In the genomic region with DNA sequence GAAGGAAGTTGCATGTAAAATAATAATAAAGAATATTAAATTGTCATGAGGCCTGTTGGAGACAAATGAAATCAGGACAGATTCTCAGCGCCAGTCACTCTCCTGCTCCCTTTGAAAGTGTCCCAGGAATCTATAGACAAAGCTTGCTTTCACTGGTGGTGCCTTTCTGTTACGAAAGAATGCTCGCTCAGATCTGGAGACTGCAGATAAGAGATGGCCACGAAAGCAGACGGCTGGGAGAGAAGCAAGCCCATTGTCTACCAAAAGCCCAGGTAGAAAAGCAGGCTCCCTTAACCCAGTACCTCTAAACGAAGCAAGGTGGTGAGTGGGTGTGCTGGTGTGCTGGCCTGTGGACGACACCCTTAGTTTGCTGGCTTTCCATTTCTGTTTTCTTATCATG, we compare ENCODE assay signal across 26 mouse cellular contexts. TPM values are rescaled to one million over a fixed set of nuclear protein-coding genes. Genes with fewer than 3 reads are reported as not detected.
DNase-seq lines count a peak whose midpoint lies in the region; ATAC-seq lines count a peak whose summit lies in the region.
"Had no signal": no experiment of that assay in that cellular context is flagged by ENCODE, and none has a peak within 500 bp of the region (broad histone marks: within the 10 kb centered on the region; RNA-seq: fewer than 3 reads in every experiment).

No protein-coding gene starts in this region.

- H3K9ac ChIP-seq in heart, embryonic 13.5 days, result no peak overlapping the region
- no peak overlapping the region for H3K9ac ChIP-seq in hindbrain, embryonic 15.5 days
- no peak overlapping the region for H3K9ac ChIP-seq in hindbrain, embryonic 16.5 days (ENCODE audit: low read depth, low read length)
- H3K9ac ChIP-seq: embryonic facial prominence, embryonic 15.5 days had no signal

- 29% methylated on average over 7 of the region's 7 CpGs for WGBS in heart, embryonic 13.5 days
- 60% methylated on average over 7 of the region's 7 CpGs for WGBS in hindbrain, embryonic 15.5 days
- WGBS in hindbrain, embryonic 16.5 days, result 51% methylated on average over 7 of the region's 7 CpGs

- H3K9me3 ChIP-seq in heart, embryonic 13.5 days, result no peaks in the 10 kb centered on the region
- H3K9me3 ChIP-seq in hindbrain, embryonic 15.5 days, result no peaks in the 10 kb centered on the region
- H3K9me3 ChIP-seq in hindbrain, embryonic 16.5 days (ENCODE audit: control insufficient read depth, low read length), result no peaks in the 10 kb centered on the region
- H3K9me3 ChIP-seq: embryonic facial prominence, embryonic 15.5 days; forebrain, embryonic 10.5 days had no signal

- no peak for DNase-seq in frontal cortex, postnatal 25 days (ENCODE audit: low spot score in 2 of 2)
- no peak for DNase-seq in heart, adult 8-10 months (ENCODE audit: low spot score)
- peak; percentile 20 for DNase-seq in brain, adult 2 months (ENCODE audit: low read depth, low spot score)
- DNase-seq in yolk sac, embryonic 10.5 days (ENCODE audit: low spot score), result no peak
- DNase-seq: adrenal gland, adult 8-10 months; adrenal gland, postnatal 36 days; B cell, adult 2 months; cerebellum, adult 11 months; cerebellum, adult 8-10 months; cerebellum, postnatal 14 days; embryo, embryonic 11 days; gastrocnemius, postnatal 10 days; heart, adult 2 months; heart, postnatal 4 days had no signal

- H3K4me3 ChIP-seq in heart, embryonic 13.5 days, result no peak overlapping the region
- no peak overlapping the region for H3K4me3 ChIP-seq in hindbrain, embryonic 15.5 days
- no peak overlapping the region for H3K4me3 ChIP-seq in hindbrain, embryonic 16.5 days (ENCODE audit: low read length)
- H3K4me3 ChIP-seq: embryonic facial prominence, embryonic 15.5 days; erythroblast, embryonic 14.5 days; forebrain, embryonic 10.5 days; heart, adult 2 months had no signal

- H3K27me3 ChIP-seq in heart, embryonic 13.5 days (replicated peaks), result no peaks in the 10 kb centered on the region
- H3K27me3 ChIP-seq in hindbrain, embryonic 15.5 days, result no peaks in the 10 kb centered on the region
- no peaks in the 10 kb centered on the region for H3K27me3 ChIP-seq in hindbrain, embryonic 16.5 days (replicated peaks; ENCODE audit: control insufficient read depth, insufficient read depth, low read length)
- H3K27me3 ChIP-seq: embryonic facial prominence, embryonic 15.5 days had no signal

- H3K27ac ChIP-seq in heart, embryonic 13.5 days (replicated peaks), result no peak overlapping the region
- H3K27ac ChIP-seq in hindbrain, embryonic 15.5 days (replicated peaks), result 0 out of 2 replicates have a peak overlapping the region, but pooled peaks have one; percentile 25
- H3K27ac ChIP-seq in hindbrain, embryonic 16.5 days (ENCODE audit: low read depth, low read length), result no peak overlapping the region
- H3K27ac ChIP-seq: embryonic facial prominence, embryonic 15.5 days; forebrain, embryonic 10.5 days; heart, adult 2 months had no signal

- peak overlapping the region; percentile 28; the same call in 1 of the 2 replicates for H3K4me2 ChIP-seq in heart, embryonic 13.5 days
- no peak overlapping the region for H3K4me2 ChIP-seq in hindbrain, embryonic 15.5 days
- H3K4me2 ChIP-seq in hindbrain, embryonic 16.5 days (ENCODE audit: low read length), result no peak overlapping the region
- H3K4me2 ChIP-seq: embryonic facial prominence, embryonic 15.5 days had no signal

- peaks cover 15% of the 10 kb centered on the region for H3K4me1 ChIP-seq in heart, embryonic 13.5 days
- no peaks in the 10 kb centered on the region for H3K4me1 ChIP-seq in hindbrain, embryonic 15.5 days (replicated peaks)
- no peaks in the 10 kb centered on the region for H3K4me1 ChIP-seq in hindbrain, embryonic 16.5 days (ENCODE audit: control insufficient read depth, insufficient read depth, low read depth, low read length)
- H3K4me1 ChIP-seq: embryonic facial prominence, embryonic 15.5 days; forebrain, embryonic 10.5 days had no signal

- ATAC-seq in frontal cortex, adult (ENCODE audit: low TSS enrichment), result peak; percentile 69
- ATAC-seq in heart, embryonic 13.5 days (ENCODE audit: extremely low read depth, insufficient number of reproducible peaks, low FRiP score, low TSS enrichment), result no peak
- ATAC-seq in hindbrain, embryonic 15.5 days (ENCODE audit: low FRiP score, low read depth), result no peak; the same call in 1 of the 2 replicates
- ATAC-seq in hindbrain, embryonic 16.5 days, result no peak
- ATAC-seq: CD4-positive, CD25-positive, alpha-beta regulatory T cell, adult 4 months; forebrain, embryonic 14.5 days; inflammation-experienced regulatory T-cells, adult 6 months; intestine, postnatal 0 days had no signal

- no peaks in the 10 kb centered on the region for H3K36me3 ChIP-seq in heart, embryonic 13.5 days
- H3K36me3 ChIP-seq in hindbrain, embryonic 15.5 days, result no peaks in the 10 kb centered on the region
- H3K36me3 ChIP-seq in hindbrain, embryonic 16.5 days (ENCODE audit: control insufficient read depth, insufficient read depth, low read length), result no peaks in the 10 kb centered on the region
- H3K36me3 ChIP-seq: embryonic facial prominence, embryonic 15.5 days; forebrain, embryonic 10.5 days; G1E had no signal

RNA-seq across cellular contexts. Expression of gene Kctd12, which starts 16.2 kb away (rescaled TPM):
- 3.8 and 6.9 TPM in 2 replicates for polyA plus RNA-seq in heart, embryonic 13.5 days (2015; fragmentation: Nextera tagmentation; extraction: Ambion mirVana)
- 10 to 100 TPM; 13.4 to 20.0 (median 18.0) TPM for total RNA-seq in heart, adult 8-10 months (2022)
- polyA plus RNA-seq in hindbrain, embryonic 15.5 days (2015; fragmentation: Nextera tagmentation; extraction: Ambion mirVana), result 10.5 and 13.1 TPM in 2 replicates
- 13.0 and 14.6 TPM in 2 replicates for polyA plus RNA-seq in hindbrain, embryonic 16.5 days (2015; fragmentation: Nextera tagmentation; extraction: Ambion mirVana)
